Mouse (Mus musculus): ENCODE measurements at regions not wholly inside any gene's neighbourhood (a gene's known extent, or its start where the extent isn't known, plus 50 kb on each side); places are given as distances from the start of the nearest gene placed in this dataset.
A peak's percentile ranks its signal among the peaks of the same experiment; 100 is the strongest.

DNA sequence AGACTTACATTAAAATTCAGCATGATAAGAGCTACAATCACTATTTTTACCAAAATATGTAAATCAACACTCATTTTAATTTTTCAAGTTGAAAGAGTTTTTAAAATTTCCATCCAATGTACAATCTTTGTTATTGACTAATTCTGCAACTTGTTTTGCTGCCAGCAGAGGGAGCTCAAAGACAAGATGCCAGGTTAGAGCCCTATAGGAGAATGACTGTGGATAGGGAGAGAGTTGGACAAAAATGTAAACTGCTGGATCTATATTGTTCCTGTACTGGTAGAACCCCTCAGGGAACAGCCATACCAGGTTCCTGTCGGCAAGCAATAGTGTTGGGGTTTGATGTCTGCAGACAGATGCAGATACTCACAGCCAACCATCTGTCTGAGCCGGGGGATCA lies 288.8 kb upstream of the 4930550L24Rik start:
- peak; percentile 44 to 64 for DNase-seq (ENCODE audit: low spot score in 2 of 2)
